Mouse (Mus musculus): ENCODE results near the gene Krtcap3.

- TF ChIP-seq CTCF (IDR thresholded peaks at IDR 0.05; ENCODE audit: low read depth), result no peak
- no peak for TF ChIP-seq EP300 (IDR thresholded peaks at IDR 0.05; ENCODE audit: low read depth)
Measured at GRCm38 (mm10) chr5:31297047-31297757, 45.7 kb downstream of the Krtcap3 start, which contains the start of gene Gckr.
